Mouse (Mus musculus) bone marrow macrophage, adult 2 months (primary cell): ENCODE results near the gene Frmd4a.

Source experiments
- CTCF ChIP-seq: IDR thresholded peaks from 2 replicates; pipeline ENCODE4 v1.5.1; 2012; ENCODE audit warnings: low read depth, mild to moderate bottlenecking, low read length, moderate library complexity
- POLR2A ChIP-seq: IDR thresholded peaks from 2 replicates; pipeline ENCODE4 v1.6.1; 2012; ENCODE audit warnings: mild to moderate bottlenecking, low read depth, low read length, borderline replicate concordance

GRCm38 (mm10) chr2:4609433-4609832 is 591.9 kb downstream of the Frmd4a start:
- TF ChIP-seq CTCF = no peak
- no peak for TF ChIP-seq POLR2A
